Mouse (Mus musculus): ENCODE data around the gene Hopx. TPM values are rescaled to one million over a fixed set of nuclear protein-coding genes. Genes with fewer than 3 reads are reported as not detected.
A peak's percentile ranks its signal among the peaks of the same experiment; 100 is the strongest.
"Not testable (repeated sequence)": the region's sequence is repeated elsewhere in the genome, so short reads cannot be mapped to it uniquely, and the experiment has no call there.

Gene Hopx
- total RNA-seq, 4 experiments from 2014 or later: 25.4 to 28.4 (median 26.1) TPM

- no peak for DNase-seq (ENCODE audit: low spot score in 2 of 2)
Observed at GRCm38 (mm10) chr5:77100691-77101090, 14.2 kb downstream of the Hopx start.

GRCm38 (mm10) chr5:77099997-77100380, 14.9 kb downstream of the Hopx start:
- DNase-seq (ENCODE audit: low spot score in 2 of 2): no peak

- no peak for DNase-seq (ENCODE audit: low spot score in 2 of 2)
Observed at GRCm38 (mm10) chr5:77099317-77099996, 15.5 kb downstream of the Hopx start.

DNA sequence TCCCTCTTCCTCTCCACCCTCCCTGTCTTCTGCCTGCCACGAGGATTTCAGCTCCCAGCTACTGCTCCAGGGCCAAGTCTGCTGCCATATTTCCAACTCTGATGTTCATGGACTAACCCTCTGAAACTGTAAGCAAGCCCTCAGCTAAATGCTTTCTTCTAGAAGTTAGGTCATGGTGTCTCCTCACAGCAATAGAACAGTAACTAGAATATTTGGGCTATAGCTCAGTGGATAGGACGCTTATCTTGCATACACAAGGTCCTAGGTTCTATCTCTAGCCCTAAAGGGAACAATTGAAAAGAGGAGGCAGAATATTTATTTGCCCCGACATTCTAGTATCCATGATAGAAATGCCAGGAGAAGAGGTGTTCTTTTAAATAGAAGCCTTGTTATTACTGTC, 16.0 kb downstream of the Hopx start:
- no peak for DNase-seq (ENCODE audit: low spot score in 2 of 2)

DNA sequence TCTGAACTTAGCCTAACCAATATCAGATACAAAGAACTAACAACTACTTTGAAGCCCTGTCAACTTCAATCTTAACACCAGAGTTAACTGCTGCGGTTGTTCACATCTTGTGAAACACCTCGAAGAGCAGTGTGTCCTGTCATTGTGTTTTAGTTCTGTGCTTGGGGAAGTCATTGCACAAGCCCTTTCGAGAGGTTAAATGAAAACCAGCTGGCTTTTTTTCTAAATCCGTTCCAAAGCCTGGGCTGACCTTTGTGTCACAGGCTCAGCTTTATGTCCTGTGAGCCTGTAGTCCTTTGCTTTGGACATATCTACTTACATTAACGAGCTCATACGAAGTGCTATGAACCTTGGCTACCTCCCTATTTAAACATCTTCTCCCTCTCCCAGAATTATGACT, 17.2 kb downstream of the Hopx start:
- no peak for DNase-seq (ENCODE audit: low spot score in 2 of 2)

- DNase-seq (ENCODE audit: low spot score in 2 of 2): not testable (repeated sequence)
Observed at GRCm38 (mm10) chr5:77096194-77096593, 18.7 kb downstream of the Hopx start.

GRCm38 (mm10) chr5:77094510-77095491, 20.1 kb downstream of the Hopx start:
- peak in 1 of 2 experiments; percentile 18 for DNase-seq (ENCODE audit: low spot score in 2 of 2)

GRCm38 (mm10) chr5:77093961-77094360, 21.0 kb downstream of the Hopx start:
- no peak for DNase-seq (ENCODE audit: low spot score in 2 of 2)

GRCm38 (mm10) chr5:77092531-77092930, 22.4 kb downstream of the Hopx start:
- no peak for DNase-seq (ENCODE audit: low spot score in 2 of 2)

GRCm38 (mm10) chr5:77091923-77092322, 23.0 kb downstream of the Hopx start:
- no peak for DNase-seq (ENCODE audit: low spot score in 2 of 2)

DNA sequence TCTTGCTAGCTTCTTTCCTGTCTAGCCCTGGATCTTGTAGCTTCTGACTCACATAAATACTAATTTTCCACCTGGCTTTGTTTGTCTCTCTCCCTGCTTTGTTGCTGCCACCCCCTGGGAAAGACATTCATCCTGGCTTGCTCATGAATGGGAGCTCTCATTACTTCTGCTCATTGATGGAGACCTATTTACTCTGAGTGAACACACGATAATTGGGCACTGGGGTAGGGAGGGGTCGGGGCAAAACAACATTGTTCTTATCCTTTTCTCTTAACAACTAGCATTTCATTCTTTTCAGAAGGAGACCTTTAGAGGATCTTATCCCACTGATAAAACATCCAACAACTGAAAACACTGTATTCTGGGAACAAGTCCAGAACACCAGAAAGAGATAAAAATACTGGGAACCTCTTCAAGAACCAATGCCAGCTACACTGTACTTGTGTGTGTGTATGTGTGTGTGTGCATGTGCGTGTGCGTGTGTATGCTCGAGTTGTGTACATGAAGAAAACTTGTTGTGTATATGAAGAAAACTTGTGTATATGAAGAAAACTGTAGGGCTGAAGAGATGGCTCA, 24.3 kb downstream of the Hopx start:
- no peak for DNase-seq (ENCODE audit: low spot score in 2 of 2)

DNA sequence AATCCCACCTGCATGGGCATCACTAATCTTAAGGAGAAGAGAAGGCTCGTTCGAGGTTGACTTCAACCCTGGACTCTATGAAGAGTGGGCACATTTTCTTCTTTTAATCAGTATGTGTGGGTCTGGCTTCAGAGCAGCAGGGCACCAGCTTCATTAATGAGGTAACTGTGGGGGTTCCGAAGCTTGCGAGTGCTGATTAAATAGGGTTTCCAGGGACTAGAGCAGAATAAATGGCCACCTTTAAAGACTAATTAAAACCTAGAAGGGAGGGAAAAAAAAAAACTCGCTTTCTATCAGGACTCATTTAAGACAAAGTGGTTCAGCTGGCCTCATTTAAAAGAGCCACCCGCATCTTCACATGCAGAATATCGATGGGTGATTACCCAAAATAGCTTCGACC, 25.0 kb downstream of the Hopx start:
- DNase-seq (ENCODE audit: low spot score in 2 of 2): no peak

GRCm38 (mm10) chr5:77089294-77089693, 25.6 kb downstream of the Hopx start:
- peak in 1 of 2 experiments; percentile 34 for DNase-seq (ENCODE audit: low spot score in 2 of 2)

DNA sequence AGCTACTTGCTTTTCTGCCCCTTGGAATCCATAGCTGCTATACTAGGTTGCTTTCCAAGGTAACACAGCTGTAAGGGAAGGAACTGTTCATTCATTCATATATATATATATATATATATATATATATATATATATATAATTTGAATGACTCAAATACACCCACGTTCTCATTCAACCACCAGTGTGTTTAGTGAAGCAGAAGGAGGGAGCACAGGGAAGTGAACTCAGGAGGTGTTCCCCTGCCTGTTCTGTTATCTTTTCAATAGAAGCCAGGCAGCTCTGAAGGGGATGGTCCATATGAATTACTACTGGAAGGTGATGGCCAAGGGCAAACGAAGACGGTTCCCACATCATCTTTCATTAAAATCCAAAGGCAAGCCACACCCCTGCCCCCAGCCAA, 27.8 kb downstream of the Hopx start:
- DNase-seq (ENCODE audit: low spot score in 2 of 2): no peak

DNA sequence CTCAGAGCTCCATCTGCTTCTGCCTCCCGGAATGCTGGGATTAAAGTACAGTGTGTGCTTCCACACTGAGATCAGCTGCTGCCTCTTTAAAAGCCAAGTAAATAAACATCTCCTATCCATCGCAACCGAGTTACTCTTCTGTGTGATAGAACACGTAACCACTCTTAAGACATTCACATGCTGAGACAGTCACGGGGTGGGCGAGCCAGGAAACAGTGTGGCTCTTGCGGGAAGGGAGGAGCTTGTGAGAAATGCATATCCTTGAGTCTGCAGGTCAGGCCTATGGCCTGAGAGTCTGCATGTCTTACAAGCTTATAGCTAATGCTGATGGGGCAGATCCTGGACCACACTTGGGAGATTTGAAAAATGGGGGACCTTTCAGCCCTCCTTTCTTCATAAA, 28.4 kb downstream of the Hopx start:
- no peak for DNase-seq (ENCODE audit: low spot score in 2 of 2)

- no peak for DNase-seq (ENCODE audit: low spot score in 2 of 2)
Observed at GRCm38 (mm10) chr5:77085753-77086450, 29.0 kb downstream of the Hopx start.

- DNase-seq (ENCODE audit: low spot score in 2 of 2): no peak
Observed at GRCm38 (mm10) chr5:77084418-77084817, 30.5 kb downstream of the Hopx start.

GRCm38 (mm10) chr5:77082735-77083134, 32.2 kb downstream of the Hopx start:
- DNase-seq (ENCODE audit: low spot score in 2 of 2): peak in 1 of 2 experiments; percentile 39

DNA sequence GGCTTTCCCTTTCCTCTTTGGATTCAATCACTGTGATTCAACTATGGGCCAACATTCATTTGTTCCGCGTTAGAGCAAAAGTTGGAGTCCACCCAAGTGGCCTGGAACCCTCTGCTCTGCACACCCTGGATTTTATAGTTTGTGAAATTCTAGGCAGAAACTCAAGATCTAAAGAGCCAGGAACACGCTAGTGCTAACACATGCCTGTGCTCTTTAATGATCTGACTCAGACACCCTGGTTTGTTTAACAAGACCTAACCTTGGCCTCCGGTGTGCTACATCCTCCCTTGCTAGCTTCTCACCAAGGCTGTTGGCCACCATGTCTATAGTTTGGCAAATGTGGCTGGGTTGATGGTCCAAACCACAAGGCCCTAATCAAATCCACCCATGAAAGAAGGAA, 34.2 kb downstream of the Hopx start:
- DNase-seq (ENCODE audit: low spot score in 2 of 2): no peak

- DNase-seq (ENCODE audit: low spot score in 2 of 2): no peak
Observed at GRCm38 (mm10) chr5:77075951-77076350, 39.0 kb downstream of the Hopx start.

GRCm38 (mm10) chr5:77074914-77075313, 40.0 kb downstream of the Hopx start:
- DNase-seq (ENCODE audit: low spot score in 2 of 2): peak in 1 of 2 experiments; percentile 65

Data from left cerebral cortex, adult 8-10 months (tissue).